Mouse (Mus musculus) midbrain, embryonic 12.5 days (tissue): ENCODE results near the gene Tbc1d10a. TPM values are rescaled to one million over a fixed set of nuclear protein-coding genes. Genes with fewer than 3 reads are reported as not detected.

Experiments used
- ATAC-seq: fragments of 200-750 bp; cut with Nextera tagmentation; 2 replicates; pipeline ENCODE4 v1.8.0; 2017; ENCODE audit warnings: low read depth, moderate TSS enrichment, moderate library complexity; ENCODE audit not compliant: low FRiP score
- H3K27ac ChIP-seq: fragments of 300-500 bp; sonication (generic); replicated peaks from 2 replicates; pipeline ENCODE4 v1.5.1; 2016; ENCODE audit warnings: mild to moderate bottlenecking
- H3K27me3 ChIP-seq: fragments of 300-500 bp; sonication (generic); 2 replicates; pipeline ENCODE4 v1.6.1; 2016; ENCODE audit warnings: mild to moderate bottlenecking
- H3K36me3 ChIP-seq: fragments of 300-500 bp; sonication (generic); 2 replicates; pipeline ENCODE4 v1.6.1; 2016
- H3K4me1 ChIP-seq: fragments of 300-500 bp; sonication (generic); 2 replicates; pipeline ENCODE4 v1.6.1; 2016
- H3K4me2 ChIP-seq: fragments of 300-500 bp; sonication (generic); replicated peaks from 2 replicates; pipeline ENCODE4 v1.6.1; 2016; ENCODE audit warnings: mild to moderate bottlenecking, moderate library complexity
- H3K4me3 ChIP-seq: fragments of 300-500 bp; sonication (generic); 2 replicates; pipeline ENCODE4 v1.5.1; 2016; ENCODE audit warnings: mild to moderate bottlenecking
- H3K9ac ChIP-seq: fragments of 300-500 bp; sonication (generic); replicated peaks from 2 replicates; pipeline ENCODE4 v1.6.1; 2016; ENCODE audit warnings: mild to moderate bottlenecking, moderate library complexity
- H3K9me3 ChIP-seq: fragments of 300-500 bp; sonication (generic); 2 replicates; pipeline ENCODE4 v1.6.1; 2016; ENCODE audit warnings: mild to moderate bottlenecking
- WGBS: fragments of 180-500 bp; shearing (Covaris S2); methylation state at CpG from one replicate; pipeline ENCODE4 v1.1.7; 2016; 5-methylcytosine and 5-hydroxymethylcytosine counted together
- polyA plus RNA-seq: library from polyadenylated mRNA; unstranded; fragments of >200 nt; fragmentation: Nextera tagmentation; extraction: Ambion mirVana; gene quantifications from 2 replicates; pipeline ENCODE4 v1.2.1, GENCODE M21; 2016

Gene Tbc1d10a
- polyA plus RNA-seq, 1 experiment from 2014 or later = 28.7 TPM

DNA sequence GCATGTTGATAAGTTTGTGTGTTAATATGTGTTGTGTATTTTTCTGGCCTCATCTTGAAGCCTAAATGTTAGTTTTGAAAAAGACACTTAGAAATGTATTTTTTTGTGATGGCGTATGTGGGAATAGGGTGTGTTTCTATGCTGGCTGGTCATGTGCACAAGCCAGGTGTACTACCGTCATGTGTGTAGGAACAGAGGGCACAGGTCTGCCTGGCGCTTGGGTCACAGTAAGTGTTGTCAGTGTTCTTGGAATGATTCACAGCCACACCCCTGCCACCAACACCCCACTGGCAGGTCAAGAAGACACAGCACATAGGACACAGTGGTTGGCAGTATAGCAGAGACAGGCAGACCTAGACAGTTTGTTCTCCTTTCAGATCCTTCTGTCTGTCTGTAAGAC, 62.6 kb downstream of the Tbc1d10a start:
- Histone ChIP-seq H3K4me1 (no peaks in the 10 kb centered on the region), H3K27me3 (no peaks in the 10 kb centered on the region), H3K9ac (no peak overlapping the region), H3K36me3 (no peaks in the 10 kb centered on the region), H3K4me3 (no peak overlapping the region), H3K9me3 (no peaks in the 10 kb centered on the region), H3K4me2 (no peak overlapping the region), H3K27ac (no peak overlapping the region)
- ATAC-seq = no peak
- 95% methylated on average over 3 of the region's 3 CpGs for WGBS

DNA sequence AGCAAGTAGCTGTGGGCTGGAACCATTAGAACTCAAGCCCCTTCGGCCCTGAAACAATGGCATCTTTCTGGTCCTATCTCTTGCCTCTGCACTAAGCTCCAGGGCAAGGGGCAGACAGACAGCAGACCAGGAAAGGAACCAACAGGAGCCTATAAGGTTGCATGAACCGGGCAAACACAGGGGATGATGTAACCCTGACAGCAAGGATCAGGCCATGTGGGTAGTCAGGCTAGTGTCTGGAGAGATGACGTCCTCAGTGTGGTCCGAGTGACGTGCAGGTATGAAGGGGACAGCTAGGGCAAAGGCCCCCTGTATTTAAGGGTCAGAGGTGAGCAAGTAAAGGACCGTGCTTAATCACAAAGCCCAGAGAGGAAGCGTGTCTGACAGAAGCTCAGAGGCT, 63.7 kb downstream of the Tbc1d10a start:
- Histone ChIP-seq H3K4me2 (no peak overlapping the region), H3K4me1 (no peaks in the 10 kb centered on the region), H3K9ac (no peak overlapping the region), H3K4me3 (no peak overlapping the region), H3K36me3 (no peaks in the 10 kb centered on the region), H3K27ac (no peak overlapping the region), H3K9me3 (no peaks in the 10 kb centered on the region), H3K27me3 (no peaks in the 10 kb centered on the region)
- WGBS = 74% methylated on average over 7 of the region's 7 CpGs
- ATAC-seq = no peak

DNA sequence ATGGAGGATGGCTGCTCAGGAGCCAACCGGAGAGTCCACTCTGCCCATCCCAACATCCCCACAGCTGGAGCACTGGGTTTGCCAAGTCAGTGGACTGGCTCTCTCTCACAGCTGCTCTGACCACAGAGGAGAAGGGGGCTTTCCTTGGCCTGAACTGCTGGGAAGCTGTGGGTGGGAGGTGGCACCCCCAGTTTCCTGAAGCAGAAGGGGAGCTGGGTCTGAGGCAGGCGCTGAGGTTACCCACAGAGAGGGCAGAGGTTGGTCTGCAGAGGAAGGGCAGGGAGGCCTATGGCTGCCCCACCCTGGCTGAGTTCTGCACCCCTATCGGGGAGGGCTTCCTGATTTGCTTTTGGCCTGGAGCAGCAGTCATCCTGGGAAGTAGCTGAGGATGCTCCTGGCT, 64.8 kb downstream of the Tbc1d10a start:
- WGBS = 83% methylated on average over 3 of the region's 3 CpGs
- ATAC-seq = no peak
- Histone ChIP-seq H3K27ac (no peak overlapping the region), H3K9me3 (no peaks in the 10 kb centered on the region), H3K27me3 (no peaks in the 10 kb centered on the region), H3K4me3 (no peak overlapping the region), H3K4me1 (no peaks in the 10 kb centered on the region), H3K36me3 (no peaks in the 10 kb centered on the region), H3K4me2 (no peak overlapping the region), H3K9ac (no peak overlapping the region)

DNA sequence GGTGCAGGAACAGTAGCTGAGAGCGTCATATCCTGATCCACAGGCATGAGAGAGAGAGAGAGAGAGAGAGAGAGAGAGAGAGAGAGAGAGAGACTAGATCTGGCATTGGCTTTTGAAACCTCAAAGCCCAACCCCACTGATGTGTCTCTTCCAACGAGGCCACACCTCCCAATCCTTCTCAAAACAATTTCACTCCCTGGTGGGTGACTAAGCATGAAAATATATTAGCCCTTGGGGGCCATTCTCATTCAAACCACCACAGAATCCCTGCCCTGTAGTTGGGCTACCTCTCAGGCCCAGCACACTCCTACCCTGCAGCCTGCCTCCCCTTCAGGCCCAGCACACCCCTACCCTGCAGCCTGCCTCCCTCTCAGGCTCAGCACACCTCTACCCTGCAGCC, 66.3 kb downstream of the Tbc1d10a start:
- H3K27me3 ChIP-seq = 0 out of 2 replicates have a peak, but pooled peaks cover 5% of the 10 kb centered on the region
- H3K36me3 ChIP-seq = no peaks in the 10 kb centered on the region
- no peak overlapping the region for H3K4me2 ChIP-seq
- H3K4me3 ChIP-seq = no peak overlapping the region
- H3K9me3 ChIP-seq = no peaks in the 10 kb centered on the region
- no peaks in the 10 kb centered on the region for H3K4me1 ChIP-seq
- no peak overlapping the region for H3K27ac ChIP-seq
- 59% methylated on average over 2 of the region's 2 CpGs for WGBS
- H3K9ac ChIP-seq = no peak overlapping the region
- ATAC-seq = no peak

DNA sequence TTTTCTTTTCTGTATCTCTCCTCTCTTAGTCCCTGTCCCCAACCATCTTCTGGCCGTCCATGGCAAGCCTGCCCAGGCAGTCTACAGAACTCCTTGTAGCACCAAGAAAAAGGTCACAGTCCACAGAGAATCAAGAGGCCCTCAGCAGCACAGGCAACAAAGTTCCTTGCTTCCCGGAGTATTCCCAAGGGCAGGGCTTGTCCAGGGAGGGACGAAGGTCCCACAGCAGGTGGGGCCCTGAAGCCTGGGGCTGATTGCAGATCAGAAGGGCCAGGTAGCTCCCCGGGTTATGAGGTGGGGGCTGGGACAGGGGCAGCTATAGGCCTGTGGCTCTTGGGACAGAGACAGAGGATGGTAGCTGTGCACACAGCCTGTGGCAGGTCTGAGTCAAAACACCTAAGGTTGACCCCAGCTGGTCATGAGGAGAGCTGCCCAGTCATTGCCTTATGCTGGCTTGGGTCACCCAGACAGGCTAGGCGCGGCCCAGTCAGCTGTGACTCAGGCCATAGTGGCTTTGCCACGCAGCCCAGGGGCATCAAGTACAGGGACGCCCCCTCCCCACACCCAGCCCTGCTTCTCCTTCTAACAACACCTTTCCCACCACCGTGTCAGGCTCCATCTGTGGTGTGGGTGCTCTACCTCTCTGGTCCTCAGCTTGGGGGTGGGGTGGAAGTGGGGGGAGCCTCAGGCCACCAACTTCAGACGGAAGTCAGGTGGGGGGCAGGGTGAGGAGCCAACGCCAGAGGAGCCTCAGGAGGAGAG, 70.4 kb downstream of the Tbc1d10a start, which contains the start of gene Lif:
Gene Lif (plus strand): TSS at position 712 of the 762 bp plus-strand sequence.
- H3K9me3 ChIP-seq = no peaks in the 10 kb centered on the region
- H3K4me1 ChIP-seq = peaks cover 13% of the 10 kb centered on the region; the same call in 1 of the 2 replicates
- 64% methylated on average over 11 of the region's 11 CpGs for WGBS
- H3K27ac ChIP-seq = no peak within 1 kb of the TSS
- H3K27me3 ChIP-seq = peaks cover 13% of the 10 kb centered on the region; the same call in 1 of the 2 replicates
- no peak within 1 kb of the TSS for H3K4me2 ChIP-seq
- H3K4me3 ChIP-seq = no peak within 1 kb of the TSS
- H3K9ac ChIP-seq = no peak within 1 kb of the TSS
- ATAC-seq = no peak
- H3K36me3 ChIP-seq = no peaks in the 10 kb centered on the region

DNA sequence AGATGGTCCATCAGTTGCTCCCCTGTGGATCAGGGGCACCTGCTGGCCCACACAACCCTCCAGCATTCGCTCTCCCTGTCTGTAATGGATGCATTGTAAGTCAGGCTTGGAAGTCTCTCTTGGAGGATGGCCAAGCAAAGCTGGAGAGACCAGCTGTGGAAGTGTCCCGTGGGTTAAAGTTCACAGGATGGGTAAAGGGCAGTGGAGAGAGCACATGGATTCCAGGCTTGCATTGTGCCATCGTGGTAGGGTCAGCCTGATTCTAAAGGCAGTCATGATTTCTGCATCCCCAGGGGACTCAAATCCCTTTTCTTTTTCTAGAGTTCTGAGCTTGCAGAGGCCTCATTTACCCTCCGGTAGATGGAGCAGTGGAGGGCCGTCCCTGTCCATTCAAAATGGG, 71.2 kb downstream of the Tbc1d10a start:
- Histone ChIP-seq H3K27me3 (peaks cover 18% of the 10 kb centered on the region; the same call in 1 of the 2 replicates), H3K36me3 (no peaks in the 10 kb centered on the region), H3K4me2 (no peak overlapping the region)

DNA sequence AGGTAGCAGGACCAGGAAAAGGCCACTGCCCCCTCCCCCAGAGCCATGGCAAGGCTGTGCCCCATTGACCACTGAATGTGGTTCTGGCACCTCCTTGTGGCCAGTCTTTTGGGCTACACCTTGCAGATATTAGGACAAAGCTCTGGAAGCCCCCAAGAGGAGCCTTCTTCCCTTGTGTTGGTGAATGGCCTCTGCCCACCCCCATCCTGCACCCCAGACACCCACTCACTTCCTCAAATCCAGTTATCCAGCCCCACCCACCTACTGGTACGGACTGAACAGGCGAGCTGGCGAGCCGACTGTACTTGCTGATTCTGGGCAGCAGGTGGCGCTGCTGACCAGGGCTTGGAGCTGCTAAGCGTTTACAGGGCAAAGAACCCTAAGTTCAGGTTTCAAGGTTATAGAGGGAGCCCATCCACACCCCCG, 72.1 kb downstream of the Tbc1d10a start:
- Histone ChIP-seq H3K4me2 (peak overlapping the region; percentile 49), H3K9ac (no peak overlapping the region), H3K4me3 (peak overlapping the region; percentile 13; the same call in 1 of the 2 replicates), H3K4me1 (peaks cover 16% of the 10 kb centered on the region; the same call in 1 of the 2 replicates), H3K27ac (no peak overlapping the region), H3K27me3 (peaks cover 27% of the 10 kb centered on the region), H3K9me3 (no peaks in the 10 kb centered on the region), H3K36me3 (no peaks in the 10 kb centered on the region)
- WGBS = under 1% methylated on average over 7 of the region's 7 CpGs
- peak; percentile 47 for ATAC-seq

More for the DNA sequence above, 71.2 kb downstream of the Tbc1d10a start:
- no peak overlapping the region for H3K4me3 ChIP-seq
- no peak overlapping the region for H3K9ac ChIP-seq
- H3K4me1 ChIP-seq = peaks cover 16% of the 10 kb centered on the region; the same call in 1 of the 2 replicates
- H3K9me3 ChIP-seq = no peaks in the 10 kb centered on the region
- WGBS = 52% methylated on average over 5 of the region's 5 CpGs
- no peak for ATAC-seq
- H3K27ac ChIP-seq = no peak overlapping the region

DNA sequence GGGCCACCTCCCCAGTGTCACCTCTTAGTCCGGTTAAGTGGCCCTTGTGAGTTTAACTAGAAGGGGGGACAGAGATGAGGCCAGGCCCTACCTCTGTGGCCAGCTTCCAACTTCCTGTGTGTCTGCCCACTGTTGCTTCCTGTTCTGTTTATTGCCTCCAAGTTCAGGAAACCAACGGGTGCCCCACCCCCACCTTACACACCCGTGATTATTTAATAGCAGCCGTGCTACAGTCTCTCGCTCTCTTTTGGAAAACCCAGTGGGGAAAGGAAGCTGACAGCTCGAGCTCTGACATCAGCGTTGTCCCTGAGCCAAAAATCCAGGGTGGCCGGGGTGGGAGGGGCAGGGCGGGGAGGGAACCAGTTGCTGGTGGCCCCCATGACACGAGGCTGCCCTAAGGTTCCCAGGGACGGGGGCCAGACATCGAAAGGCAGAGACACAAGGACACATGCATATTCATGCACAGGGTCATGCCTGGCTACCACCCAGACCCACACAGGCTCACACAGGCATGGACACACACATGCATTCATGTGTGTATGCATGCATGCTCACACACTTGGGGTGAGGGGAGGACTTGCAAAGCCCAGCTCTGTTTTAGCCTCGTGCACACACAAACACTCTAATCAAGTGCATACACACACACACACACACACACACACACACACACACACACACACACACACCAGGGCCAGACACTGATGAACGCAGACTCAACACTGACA, 74.0 kb downstream of the Tbc1d10a start:
- H3K27ac ChIP-seq = no peak overlapping the region
- H3K9me3 ChIP-seq = no peaks in the 10 kb centered on the region
- no peak overlapping the region for H3K4me2 ChIP-seq
- H3K27me3 ChIP-seq = peaks cover 47% of the 10 kb centered on the region
- H3K4me1 ChIP-seq = peaks cover 16% of the 10 kb centered on the region; the same call in 1 of the 2 replicates
- ATAC-seq = peak; percentile 28; the same call in 1 of the 2 replicates
- no peak overlapping the region for H3K4me3 ChIP-seq
- no peaks in the 10 kb centered on the region for H3K36me3 ChIP-seq
- WGBS = 63% methylated on average over 14 of the region's 14 CpGs
- H3K9ac ChIP-seq = 0 out of 2 replicates have a peak overlapping the region, but pooled peaks have one; percentile 6

DNA sequence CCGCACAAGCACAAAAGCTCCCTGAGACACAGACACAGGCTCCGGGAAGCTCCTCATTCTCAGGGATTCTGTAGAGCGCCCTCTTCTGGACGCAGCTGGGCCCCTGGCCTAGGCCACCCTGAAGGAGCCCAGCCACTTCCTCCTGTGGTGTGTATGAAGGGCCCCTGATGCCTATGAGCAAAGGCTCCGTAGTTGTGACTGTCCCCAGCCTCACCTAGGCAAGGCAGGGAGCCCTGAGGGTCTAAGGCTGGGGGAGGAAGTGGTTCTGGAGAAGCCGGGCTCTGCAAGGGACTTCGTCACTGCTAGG, 74.6 kb downstream of the Tbc1d10a start:
- Histone ChIP-seq H3K4me1 (peaks cover 16% of the 10 kb centered on the region), H3K27me3 (peaks cover 52% of the 10 kb centered on the region), H3K4me2 (no peak overlapping the region), H3K9ac (no peak overlapping the region), H3K4me3 (no peak overlapping the region), H3K9me3 (no peaks in the 10 kb centered on the region), H3K36me3 (no peaks in the 10 kb centered on the region), H3K27ac (no peak overlapping the region)
- no peak for ATAC-seq
- 49% methylated on average over 7 of the region's 7 CpGs for WGBS

DNA sequence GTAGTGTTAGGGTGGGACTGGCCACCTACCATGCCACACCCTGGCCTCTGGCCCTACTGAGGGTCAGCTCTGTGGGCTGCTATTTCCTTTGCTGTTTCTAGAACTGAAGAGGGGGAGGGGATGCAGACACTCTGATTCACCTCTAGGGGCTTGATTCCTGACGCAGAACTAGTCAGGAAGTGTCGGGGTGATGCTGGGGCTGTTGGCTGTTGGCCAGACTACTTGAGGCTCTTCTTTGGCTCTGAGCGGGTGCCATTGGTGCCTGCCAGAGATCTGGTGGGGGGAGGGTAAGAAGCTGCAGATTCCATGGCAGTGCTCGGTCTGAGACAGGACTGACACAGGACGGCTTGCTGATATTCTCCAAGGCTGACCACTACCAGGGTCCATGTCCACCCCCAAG, 75.4 kb downstream of the Tbc1d10a start:
- peaks cover 60% of the 10 kb centered on the region for H3K27me3 ChIP-seq
- no peak overlapping the region for H3K4me2 ChIP-seq
- peaks cover 24% of the 10 kb centered on the region for H3K4me1 ChIP-seq
- H3K36me3 ChIP-seq = no peaks in the 10 kb centered on the region
- no peak overlapping the region for H3K4me3 ChIP-seq
- WGBS = 45% methylated on average over 5 of the region's 5 CpGs
- H3K27ac ChIP-seq = no peak overlapping the region
- H3K9me3 ChIP-seq = no peaks in the 10 kb centered on the region
- ATAC-seq = no peak
- no peak overlapping the region for H3K9ac ChIP-seq

DNA sequence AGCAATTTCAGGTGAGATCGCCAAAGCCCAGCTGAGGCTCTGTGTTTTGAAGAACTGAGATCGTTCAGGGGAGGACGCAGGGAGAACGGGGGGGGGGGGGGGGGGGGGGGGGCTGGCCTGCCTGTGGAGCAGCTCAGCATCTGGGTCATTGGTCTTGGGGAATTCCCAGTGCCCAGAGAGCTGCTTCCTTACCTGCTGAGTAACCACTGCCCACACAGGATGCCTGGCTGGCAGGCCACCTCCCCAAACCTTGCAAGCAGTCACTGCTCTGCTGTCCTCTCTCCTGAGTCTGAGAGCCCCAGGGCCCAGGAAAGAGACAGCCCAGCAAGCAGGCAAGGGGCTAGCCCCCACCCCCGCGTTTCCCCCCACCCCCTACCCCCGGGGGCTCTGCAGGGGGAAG, 76.3 kb downstream of the Tbc1d10a start:
- 26% methylated on average over 7 of the region's 7 CpGs for WGBS
- no peak overlapping the region for H3K9ac ChIP-seq

DNA sequence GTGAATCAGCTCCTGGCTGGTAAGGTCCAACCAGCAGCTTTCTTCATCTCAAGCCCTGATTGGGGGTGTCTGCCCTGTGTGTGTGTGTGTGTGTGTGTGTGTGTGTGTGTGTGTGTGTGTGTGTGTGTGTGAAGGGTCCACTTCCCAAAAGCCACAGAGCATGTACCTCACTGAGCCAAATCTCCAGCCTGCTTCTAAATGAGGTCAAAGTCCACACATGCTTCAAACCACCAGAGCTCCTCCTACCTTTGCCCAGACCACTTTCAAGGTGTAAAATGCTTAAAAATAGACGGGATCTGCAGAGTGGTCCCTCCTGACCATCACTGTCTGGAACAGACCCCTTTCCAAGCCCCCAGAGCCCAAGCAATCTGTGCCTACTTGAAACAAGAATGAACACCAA, 76.7 kb downstream of the Tbc1d10a start:
- no peak for ATAC-seq
- Histone ChIP-seq H3K4me2 (no peak overlapping the region), H3K4me1 (peaks cover 28% of the 10 kb centered on the region)

More for the DNA sequence above, 76.3 kb downstream of the Tbc1d10a start:
- ATAC-seq = no peak
- Histone ChIP-seq H3K36me3 (no peaks in the 10 kb centered on the region), H3K9me3 (no peaks in the 10 kb centered on the region), H3K4me3 (no peak overlapping the region), H3K27me3 (peaks cover 65% of the 10 kb centered on the region), H3K4me2 (no peak overlapping the region), H3K4me1 (peaks cover 28% of the 10 kb centered on the region), H3K27ac (no peak overlapping the region)

More for the DNA sequence above, 76.7 kb downstream of the Tbc1d10a start:
- WGBS = 29% methylated on average over 1 of the region's 1 CpGs
- H3K36me3 ChIP-seq = no peaks in the 10 kb centered on the region
- H3K27me3 ChIP-seq = peaks cover 69% of the 10 kb centered on the region
- H3K4me3 ChIP-seq = no peak overlapping the region
- no peak overlapping the region for H3K27ac ChIP-seq
- no peak overlapping the region for H3K9ac ChIP-seq
- no peaks in the 10 kb centered on the region for H3K9me3 ChIP-seq
